In the genomic region with DNA sequence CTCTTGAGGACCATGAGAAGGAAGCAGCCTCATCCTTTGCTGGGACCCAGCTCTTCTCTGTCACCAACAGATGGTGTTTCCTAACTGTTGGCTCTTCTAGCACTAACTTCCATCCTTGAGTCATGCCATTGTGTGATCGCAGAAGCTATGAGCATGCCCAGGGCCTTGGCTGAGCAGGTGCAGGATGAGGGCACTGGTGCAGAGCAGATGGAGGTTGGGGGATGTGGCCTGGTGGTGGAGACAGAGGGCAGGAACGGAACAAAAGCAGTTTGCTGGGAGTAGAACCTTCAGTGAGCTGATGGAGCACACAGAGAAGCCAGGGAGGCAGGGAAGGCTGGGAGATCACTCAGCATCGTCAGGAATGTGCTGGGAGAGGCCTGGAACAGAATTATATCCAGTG, we compare ENCODE assay signal across 12 mouse cellular contexts. TPM values are rescaled to one million over a fixed set of nuclear protein-coding genes. Genes with fewer than 3 reads are reported as not detected.
DNase-seq lines count a peak whose midpoint lies in the region.
"Had no signal": no experiment of that assay in that cellular context is flagged by ENCODE, and none has a peak within 500 bp of the region (broad histone marks: within the 10 kb centered on the region; RNA-seq: fewer than 3 reads in every experiment).

No protein-coding gene starts in this region.

- peak; percentile 88 for DNase-seq in heart, adult 11 months
- no peak for DNase-seq in heart, postnatal 4 days
- peak; percentile 30 for DNase-seq in right cerebral cortex, adult 18-20 months
- DNase-seq in right cerebral cortex, postnatal 4 days = no peak
- DNase-seq in layer of hippocampus, adult 8-10 months (ENCODE audit: low spot score in 2 of 2) = peak; percentile 32
- DNase-seq in thymus, postnatal 25 days = peak; percentile 31
- no peak for DNase-seq in embryo, embryonic 9.5 days (ENCODE audit: extremely low spot score)
- DNase-seq in gastrocnemius, postnatal 25 days = no peak
- DNase-seq: embryo, embryonic 11 days; kidney, adult 11 months; liver, embryonic 13.5 days; lung, postnatal 4 days had no signal

RNA-seq across cellular contexts. Expression of a gene that starts 8.7 kb away (rescaled TPM):
- 10 to 100 TPM; 66.5 to 74.1 TPM for total RNA-seq in heart, postnatal 4 days (2021)
- total RNA-seq in layer of hippocampus, adult 8-10 months (2022) = 1 to 10 TPM; 3.5 to 8.7 (median 5.0) TPM
- total RNA-seq in gastrocnemius, postnatal 25 days (2021) = 10 to 100 TPM; 10.5 to 12.9 TPM

Comparison
In these comparisons a context has a peak if more than half of its experiments do, and no peak if none do; other contexts are left out.
1. DNase-seq: peak in heart, adult 11 months (single experiment), right cerebral cortex, adult 18-20 months (single experiment), layer of hippocampus, adult 8-10 months (2 of 2) and thymus, postnatal 25 days (single experiment); none in heart, postnatal 4 days (single experiment), right cerebral cortex, postnatal 4 days (single experiment), embryo, embryonic 9.5 days (single experiment) and gastrocnemius, postnatal 25 days (single experiment).
2. RNA of a gene that starts 8.7 kb away (total RNA-seq): 66.5 to 74.1 TPM in heart, postnatal 4 days; 10.5 to 12.9 TPM in gastrocnemius, postnatal 25 days and 3.5 to 8.7 TPM in layer of hippocampus, adult 8-10 months; every median in the first group is over 4 times any median in the second.